Mouse (Mus musculus) cerebellum, postnatal 36 days (tissue): ENCODE results near the gene Nfia.

ENCODE experiments used
- DNase-seq, 2 experiments: peaks; one replicate each; pipeline ENCODE4 v3.0.0; 2021 to 2022; ENCODE audit warnings: mixed read lengths in 2 of 2

Gene Nfia

GRCm38 (mm10) chr4:98009966-98010365 lies 237.4 kb downstream of the Nfia start:
- no peak for DNase-seq

DNA sequence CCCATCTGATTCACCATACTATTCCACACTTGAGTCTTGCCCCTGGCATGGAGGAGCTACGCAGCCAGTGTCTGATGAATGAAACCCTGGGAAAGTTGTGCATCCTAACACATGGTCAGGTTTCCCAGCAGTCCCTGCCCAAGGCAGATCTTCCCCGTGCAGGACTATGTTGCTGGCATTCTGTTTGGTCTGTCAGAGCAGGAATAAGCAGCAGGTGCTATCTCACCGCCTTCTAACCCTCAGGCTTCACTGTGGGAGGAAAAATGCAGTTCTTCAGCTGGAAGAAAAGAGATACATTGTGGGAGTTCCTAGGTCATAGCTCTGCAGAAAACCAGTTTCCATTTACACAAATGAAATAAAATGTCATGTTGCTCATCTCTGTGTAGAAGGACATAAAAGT lies 247.3 kb downstream of the Nfia start:
- DNase-seq: no peak

GRCm38 (mm10) chr4:98020836-98021235 lies 248.3 kb downstream of the Nfia start:
- no peak for DNase-seq

DNA sequence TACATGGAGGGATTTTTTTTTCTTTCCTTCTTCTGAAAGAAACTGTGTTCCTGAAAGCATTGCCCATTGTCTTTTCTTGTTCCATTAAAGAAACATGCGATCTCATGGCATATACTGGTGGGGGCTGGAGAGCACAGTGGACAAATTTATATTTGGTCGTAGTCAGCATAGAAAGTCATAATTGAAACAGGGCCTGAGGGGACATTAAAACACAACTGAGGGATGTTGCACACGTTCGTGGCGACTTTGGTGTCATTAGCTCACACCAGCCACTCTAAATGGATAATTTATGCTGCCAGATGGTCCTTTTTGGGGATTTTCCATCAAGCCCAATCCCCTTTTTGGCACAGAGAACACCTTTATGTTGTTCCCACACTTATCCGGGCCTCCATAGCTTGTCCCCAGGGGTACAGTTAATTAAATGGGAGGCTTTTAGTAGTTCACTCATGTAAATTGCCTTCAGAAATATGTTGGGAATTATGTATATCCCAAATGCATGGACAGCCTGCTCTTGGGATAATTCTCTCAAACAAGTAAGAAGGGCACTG lies 250.8 kb downstream of the Nfia start:
- no peak for DNase-seq

DNA sequence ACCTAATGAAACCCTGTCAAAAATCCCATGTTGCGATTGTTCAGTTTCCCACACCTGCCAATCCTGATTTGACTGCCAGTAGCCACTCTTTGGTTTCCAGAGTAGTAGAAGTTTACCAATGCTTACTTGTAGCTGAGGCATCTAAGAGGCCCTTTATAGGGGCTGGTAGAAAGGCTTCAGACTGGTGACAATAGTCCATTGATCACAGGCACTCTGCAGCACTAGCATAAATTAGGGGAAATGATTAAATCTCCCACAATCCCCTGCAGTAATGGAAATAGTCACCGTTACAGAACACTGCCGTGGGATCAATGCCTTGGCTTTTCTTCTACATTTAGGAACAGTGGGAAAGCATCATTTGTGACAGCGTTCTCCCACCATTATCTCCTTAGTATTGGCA lies 254.9 kb downstream of the Nfia start:
- DNase-seq: no peak

DNA sequence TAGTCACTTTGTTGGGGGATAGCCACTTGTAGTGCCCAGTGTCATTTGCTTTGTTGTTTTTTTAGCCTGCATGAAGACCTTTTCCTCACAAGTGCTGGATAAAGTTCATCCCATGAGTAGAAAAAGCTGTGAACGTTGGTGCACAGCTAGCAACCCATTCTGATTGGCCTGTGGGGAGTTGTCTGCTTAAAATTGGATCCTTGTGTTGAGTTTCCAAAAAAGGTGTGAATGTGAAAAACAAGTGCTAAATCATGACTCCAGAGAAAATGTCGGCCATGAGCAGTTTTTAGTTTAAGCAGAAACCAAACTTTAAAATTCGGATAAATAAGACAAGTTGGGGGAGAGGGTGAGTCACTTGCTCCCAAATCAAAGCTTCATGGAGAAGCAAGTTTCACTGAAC lies 259.3 kb downstream of the Nfia start:
- DNase-seq: no peak

DNA sequence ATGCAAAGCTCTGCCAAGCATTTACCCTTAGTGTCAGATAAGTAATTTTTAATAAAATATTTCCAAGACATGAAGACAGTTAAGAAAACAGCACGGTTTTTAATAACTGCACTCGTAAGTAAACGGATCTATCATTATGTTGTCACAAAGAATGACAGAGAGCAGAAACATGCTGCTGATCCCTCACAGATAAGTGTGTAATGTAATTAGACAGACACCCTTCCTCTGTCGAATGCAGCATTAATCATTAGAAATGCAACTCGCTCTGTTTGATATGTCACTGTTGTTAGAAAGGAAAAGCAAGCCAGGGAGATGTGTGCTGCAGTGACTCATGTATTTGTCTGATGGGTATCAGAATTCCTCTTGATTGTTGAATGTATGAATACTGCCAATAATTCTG lies 259.8 kb downstream of the Nfia start:
- DNase-seq: no peak

- no peak for DNase-seq
Observed at GRCm38 (mm10) chr4:98039095-98039494, 266.6 kb downstream of the Nfia start.

DNA sequence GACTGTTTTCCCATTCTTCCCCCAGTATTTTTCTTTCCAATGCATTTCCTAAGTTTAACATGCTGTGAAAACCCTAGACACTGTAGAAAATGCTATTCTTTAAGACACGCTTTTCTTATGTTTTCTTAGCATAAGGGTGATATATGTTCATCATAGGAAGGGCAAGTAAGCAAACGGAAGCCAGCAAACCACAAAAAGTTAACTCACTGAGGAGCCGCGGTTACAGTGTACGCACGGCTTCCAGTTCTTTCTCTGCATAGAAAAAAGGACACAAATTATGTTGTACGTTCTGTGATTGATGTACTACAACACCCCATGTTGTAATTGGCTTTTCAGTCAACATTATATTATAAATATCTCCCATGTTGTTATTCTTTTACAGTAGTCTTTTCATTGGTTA lies 267.6 kb downstream of the Nfia start:
- DNase-seq: no peak

- DNase-seq: no peak
Observed at GRCm38 (mm10) chr4:98044611-98045010, 272.1 kb downstream of the Nfia start.

DNA sequence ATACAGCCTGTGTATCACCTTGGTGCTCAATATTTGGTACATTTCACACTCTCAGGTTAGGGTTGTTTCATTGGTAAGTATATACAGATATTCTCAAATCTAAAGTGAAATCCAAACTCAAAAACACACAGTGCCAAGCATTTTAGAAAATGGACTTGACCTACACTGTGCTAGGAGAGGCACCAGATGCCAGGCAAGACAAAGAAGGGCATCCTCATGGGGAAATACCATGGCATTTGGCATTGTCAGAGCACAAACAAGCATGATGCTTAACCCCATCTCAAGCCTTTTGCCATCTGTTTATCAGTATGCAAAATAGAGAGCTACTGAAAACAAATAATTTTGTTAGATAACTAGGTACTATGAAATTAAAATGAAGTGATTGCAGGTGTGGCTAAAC lies 274.8 kb downstream of the Nfia start:
- peak; percentile 45 to 51 for DNase-seq

DNA sequence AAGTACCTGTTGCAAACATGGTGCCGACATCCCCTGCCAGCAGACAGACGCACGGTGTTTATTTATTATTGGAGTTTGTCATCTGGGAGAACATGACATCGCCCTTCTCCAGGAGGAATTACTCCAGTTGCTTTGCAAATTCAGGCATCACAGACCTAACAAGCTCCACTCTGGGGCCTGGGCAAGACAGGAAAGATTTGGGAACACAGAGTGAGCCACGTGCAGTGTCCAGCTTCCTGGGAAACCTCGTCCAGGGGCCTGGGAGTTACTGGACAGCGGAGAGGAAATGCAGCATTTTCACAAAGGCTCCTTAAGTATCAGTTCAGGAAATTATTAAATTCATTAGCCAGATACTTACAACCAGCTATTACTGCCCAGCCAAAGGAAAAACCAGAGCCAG lies 277.1 kb downstream of the Nfia start:
- no peak for DNase-seq

- DNase-seq: no peak
Observed at GRCm38 (mm10) chr4:98050003-98050620, 277.6 kb downstream of the Nfia start.

DNA sequence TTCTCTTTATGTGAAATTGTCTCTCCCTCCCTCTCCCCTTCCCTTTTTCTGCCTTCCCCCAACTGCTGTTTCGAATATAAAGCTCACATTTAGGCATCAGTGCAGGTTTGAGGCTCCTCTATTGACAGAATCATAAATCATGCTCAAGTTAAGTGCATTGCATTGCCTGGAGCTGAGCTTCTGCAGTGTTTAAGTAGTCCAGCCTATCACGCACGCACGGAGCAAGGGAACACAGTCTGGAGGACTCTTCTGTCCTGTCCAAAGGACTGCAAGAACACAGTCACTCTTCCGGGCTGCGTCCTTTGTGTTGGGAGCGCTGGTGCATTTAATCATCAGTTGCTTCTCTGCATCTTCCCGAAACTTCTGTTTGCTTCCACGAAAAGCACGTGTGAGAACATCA lies 278.2 kb downstream of the Nfia start:
- DNase-seq: no peak

GRCm38 (mm10) chr4:98051326-98051725 lies 278.8 kb downstream of the Nfia start:
- no peak for DNase-seq

- DNase-seq: no peak
Observed at GRCm38 (mm10) chr4:98055036-98055435, 282.5 kb downstream of the Nfia start.

- no peak for DNase-seq
Observed at GRCm38 (mm10) chr4:98056396-98057020, 284.0 kb downstream of the Nfia start.

DNA sequence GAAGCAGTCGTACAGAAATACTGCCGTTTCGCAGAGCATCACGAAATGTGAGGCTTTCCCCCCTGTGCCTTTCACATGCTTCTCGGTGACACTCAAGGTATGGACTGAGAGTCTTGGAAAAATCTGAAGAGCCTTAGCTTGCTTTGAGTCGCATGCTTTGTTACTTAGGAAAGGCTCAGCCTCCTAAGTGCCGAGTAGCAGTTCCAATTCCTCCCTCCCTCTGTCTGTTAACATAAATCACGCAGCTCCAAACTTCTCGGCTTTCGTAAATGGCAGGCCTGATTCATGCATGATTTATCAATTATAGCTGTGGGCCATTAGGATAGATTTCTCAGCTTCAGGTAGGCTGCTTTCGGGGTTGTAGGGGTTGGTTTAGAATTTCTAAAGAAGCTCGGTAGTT lies 284.7 kb downstream of the Nfia start:
- no peak for DNase-seq

DNA sequence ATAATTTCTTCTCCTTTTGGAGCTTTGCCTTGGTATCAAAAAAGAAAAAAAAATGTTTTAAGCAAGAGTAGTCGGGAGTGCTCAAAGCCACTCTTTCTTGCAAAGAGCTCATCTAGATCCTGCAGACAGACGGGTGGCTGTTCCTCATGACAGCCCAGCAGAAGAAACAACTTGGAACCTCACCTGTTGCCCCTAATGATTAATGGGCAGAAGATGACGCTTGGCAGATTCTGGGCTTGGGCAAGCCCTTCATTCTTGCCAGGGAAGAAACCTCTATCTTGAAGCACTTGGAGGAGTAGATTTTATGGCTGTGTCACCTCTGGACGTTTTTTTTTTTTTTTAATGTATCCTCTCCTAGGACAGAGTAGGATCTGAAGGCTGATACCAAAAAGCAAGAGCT lies 285.2 kb downstream of the Nfia start:
- DNase-seq: no peak

- no peak for DNase-seq
Observed at GRCm38 (mm10) chr4:98058182-98058581, 285.6 kb downstream of the Nfia start.

DNA sequence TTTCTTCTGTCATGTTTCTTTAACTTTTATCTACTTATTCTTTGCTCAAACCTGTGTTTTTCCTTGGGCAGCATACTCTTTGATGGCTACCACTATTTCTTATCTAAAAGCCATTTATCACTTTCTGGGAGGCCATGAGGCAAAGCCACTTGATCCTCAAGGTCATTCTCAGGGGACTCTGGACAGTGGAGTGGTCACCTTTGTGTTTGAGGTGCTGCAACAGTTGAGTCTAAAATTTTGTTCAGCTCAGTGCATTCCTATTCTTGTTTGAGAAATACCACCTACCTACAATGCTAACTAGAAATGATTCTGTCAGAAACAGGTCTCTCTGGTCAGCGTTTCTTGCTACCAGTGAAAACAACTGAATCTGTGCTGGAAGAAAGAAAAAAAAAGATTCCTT lies 288.1 kb downstream of the Nfia start:
- no peak for DNase-seq

GRCm38 (mm10) chr4:98061086-98061485 lies 288.6 kb downstream of the Nfia start:
- no peak for DNase-seq

- DNase-seq: no peak
Observed at GRCm38 (mm10) chr4:98063280-98063679, 290.7 kb downstream of the Nfia start.

DNA sequence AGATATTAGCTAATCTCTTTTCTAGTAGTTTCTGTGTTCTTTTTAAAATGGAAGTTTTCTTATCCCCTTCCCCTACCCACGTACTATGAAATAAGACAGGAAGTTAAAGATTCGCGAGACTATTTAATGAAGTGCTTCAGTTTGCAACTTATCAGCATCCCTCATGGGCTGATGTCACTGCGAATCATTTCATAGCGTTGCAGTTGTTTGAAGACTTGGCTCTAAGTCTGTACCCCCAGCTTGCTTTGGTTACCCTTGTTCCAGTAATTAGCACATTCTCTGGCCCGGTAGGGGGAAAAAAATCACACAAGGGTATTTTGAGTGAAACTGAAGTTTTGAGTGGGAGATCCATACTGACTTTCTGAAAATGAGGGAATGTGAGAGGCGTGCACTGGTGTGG lies 303.6 kb downstream of the Nfia start:
- no peak for DNase-seq

- DNase-seq: no peak
Observed at GRCm38 (mm10) chr4:98076624-98077023, 304.1 kb downstream of the Nfia start.
